Mouse (Mus musculus) 3134 (cell line): Measurements from ENCODE around the gene Bax.

Experiments used
- DNase-seq: peaks from one replicate; pipeline ENCODE4 v3.0.0-alpha.2; 2011; ENCODE audit warnings: low spot score; ENCODE audit not compliant: insufficient read length; ENCODE audit errors: extremely low read depth

Gene Bax

DNA sequence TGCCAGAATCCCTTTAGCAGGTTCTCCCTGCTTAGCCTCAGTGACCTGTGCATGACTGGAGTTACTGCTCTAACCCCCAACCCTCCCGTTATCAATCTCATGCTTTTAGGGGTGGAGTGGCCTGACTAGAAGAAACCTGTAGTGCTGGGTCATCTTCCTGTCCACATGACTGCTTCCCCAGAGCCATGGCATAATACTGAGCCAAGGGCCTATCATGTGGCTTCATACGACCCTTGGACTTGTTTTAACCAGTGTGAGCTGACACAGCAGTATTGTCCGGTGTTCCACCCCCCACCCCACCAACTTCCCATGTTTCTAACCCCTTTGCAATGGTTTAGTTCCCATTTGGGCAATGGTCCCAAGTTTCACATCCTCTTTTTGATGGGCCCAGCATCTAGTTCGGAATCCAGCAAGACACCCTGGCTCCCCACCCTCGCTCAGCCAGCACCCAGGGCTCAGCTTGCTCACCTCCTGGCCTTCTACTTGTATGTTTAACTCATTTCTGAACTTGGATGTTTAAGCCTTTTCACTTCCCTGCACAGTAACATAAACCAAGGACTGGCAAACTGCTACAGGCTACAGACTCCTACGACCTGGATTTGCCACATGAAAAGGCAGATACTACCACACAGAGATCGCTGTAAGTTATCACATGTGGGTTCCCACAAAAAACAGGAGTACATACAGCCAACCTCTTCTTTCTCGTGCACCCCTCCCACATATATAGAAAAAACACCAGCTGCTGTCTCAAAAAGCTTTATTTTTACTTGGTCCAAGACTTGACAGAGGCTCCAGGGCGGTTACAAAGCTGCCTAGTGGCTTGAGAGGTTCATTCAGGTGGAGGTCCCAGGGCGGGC is 9.3 kb downstream of the Bax start:
- DNase-seq = peak; percentile 70

DNA sequence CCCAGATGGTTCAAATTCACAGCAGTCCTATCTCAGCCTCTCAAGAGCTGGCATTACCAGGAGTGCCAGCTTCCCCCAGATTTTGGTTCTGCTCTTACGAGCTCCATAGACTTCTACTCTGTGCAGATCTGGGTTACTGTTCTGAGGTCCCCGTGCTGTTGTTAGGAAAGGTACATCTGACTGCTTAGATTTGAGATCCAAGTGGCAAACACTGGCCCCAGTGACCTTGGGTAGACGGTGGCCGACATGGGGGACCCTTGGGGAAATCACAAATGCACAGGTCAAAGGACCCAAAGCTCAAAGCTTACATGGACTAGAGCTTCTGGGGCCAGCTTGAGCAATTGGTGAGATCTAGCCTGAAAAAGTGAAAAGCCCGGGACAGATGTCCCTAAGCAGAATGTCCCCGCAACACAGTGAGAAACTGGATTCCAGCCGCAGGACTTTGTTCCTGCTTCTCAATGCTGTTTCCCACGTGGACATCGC is 9.9 kb downstream of the Bax start:
- peak; percentile 71 for DNase-seq

DNA sequence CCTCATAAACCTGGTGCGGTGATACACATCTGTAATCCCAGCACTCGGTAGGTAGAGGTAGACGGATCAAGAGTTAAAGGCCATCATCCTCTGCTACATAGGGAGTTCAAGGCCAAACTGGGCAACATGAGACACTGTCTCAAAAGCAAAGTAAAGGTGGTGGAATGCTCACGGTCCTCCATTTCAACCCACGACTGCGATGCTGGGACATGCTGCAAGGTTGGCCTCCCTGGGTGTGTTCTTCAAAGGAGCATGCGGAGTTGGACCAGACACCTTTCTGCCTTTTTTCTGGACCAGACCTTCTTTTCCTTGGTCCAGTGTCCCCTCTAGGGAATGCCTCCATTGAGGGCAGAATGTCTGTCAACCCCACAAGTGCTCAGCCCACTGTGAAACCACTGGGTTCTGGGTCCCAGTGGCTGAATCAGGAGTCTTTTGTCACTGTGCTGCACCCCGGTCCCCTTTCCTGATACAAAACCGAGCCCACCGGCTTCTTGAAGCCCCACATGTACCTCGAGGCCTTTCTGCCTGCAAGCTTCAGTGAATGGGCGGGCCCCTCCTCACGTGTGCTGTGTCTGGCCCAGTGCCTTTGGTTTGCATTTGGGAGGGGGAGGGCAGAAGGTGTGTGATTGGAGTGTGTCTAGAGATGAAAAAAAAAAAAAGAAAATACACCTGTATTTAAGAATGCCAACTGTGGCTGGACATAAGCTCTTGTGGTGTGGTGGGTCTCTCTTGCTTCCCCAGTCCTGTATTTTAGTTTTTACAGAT is 10.6 kb downstream of the Bax start:
- peak; percentile 71 for DNase-seq

DNA sequence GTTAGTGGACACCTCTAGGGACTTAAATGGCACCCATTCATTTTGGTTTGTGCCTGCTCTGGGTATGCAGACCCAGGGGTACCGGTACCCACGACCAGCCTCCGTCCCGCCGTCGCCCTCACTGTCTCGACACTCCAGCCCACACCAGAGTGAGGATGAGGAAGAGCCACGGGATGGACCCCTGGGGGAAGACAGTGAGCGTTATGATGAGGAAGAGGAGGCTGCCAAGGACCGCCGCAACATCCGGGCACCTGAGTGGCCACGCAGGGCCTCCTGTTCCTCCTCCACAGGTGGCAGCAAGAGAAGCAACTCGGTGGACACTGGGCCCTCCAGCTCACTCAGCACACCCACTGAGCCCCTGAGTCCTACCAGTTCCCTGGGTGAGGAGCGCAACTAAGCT is 11.7 kb downstream of the Bax start:
- no peak for DNase-seq

- DNase-seq = peak; percentile 47
Measured at GRCm38 (mm10) chr7:45451344-45451982, 15.2 kb downstream of the Bax start.

DNA sequence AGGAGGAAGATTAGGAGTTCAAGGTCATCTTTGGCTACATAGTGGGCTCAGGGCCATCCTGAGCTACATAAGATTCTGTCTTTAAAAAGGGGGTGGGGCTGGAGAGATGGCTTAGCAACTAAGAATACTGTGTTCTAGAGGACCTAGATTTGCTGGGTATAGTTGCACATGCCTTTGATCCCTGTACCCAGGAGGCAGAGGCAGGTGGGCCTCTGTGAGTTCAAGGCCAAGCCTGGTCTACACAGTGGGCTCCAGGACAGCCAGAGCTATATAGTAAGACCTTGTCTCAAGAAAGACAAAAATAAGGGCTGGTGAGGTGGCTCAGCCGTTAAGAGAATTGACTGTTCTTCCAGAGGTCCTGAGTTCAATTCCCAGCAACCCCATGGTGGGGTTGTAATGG is 16.7 kb downstream of the Bax start:
- DNase-seq = no peak

GRCm38 (mm10) chr7:45447325-45447990 is 19.2 kb downstream of the Bax start:
- no peak for DNase-seq

DNA sequence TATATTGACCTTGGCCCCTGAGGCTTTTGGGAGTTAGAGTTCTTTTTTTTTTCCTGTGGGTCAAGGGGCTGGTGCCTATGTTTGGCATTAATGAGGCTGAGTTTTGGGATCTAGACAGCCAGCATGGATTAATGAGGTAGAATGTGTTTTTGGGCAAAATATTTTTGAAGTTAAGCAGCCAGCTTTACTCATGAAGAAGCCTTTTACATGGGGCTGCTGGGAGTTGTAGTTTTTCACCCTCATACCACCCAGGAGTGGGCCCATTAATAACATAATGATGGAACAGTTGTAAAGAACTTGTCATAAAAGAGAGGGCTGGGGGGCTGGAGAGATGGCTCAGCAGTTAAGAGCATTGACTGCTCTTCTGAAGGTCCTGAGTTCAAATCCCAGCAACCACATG is 20.1 kb downstream of the Bax start:
- DNase-seq = no peak

- DNase-seq = no peak
Measured at GRCm38 (mm10) chr7:45443526-45444420, 22.9 kb downstream of the Bax start.

GRCm38 (mm10) chr7:45437521-45438276 is 29.0 kb downstream of the Bax start, which contains the start of gene Ruvbl2:
Gene Ruvbl2, minus strand, starts transcription at chr7:45438096.
- no peak for DNase-seq

- no peak for DNase-seq
Measured at GRCm38 (mm10) chr7:45437046-45437445, 29.7 kb downstream of the Bax start.

DNA sequence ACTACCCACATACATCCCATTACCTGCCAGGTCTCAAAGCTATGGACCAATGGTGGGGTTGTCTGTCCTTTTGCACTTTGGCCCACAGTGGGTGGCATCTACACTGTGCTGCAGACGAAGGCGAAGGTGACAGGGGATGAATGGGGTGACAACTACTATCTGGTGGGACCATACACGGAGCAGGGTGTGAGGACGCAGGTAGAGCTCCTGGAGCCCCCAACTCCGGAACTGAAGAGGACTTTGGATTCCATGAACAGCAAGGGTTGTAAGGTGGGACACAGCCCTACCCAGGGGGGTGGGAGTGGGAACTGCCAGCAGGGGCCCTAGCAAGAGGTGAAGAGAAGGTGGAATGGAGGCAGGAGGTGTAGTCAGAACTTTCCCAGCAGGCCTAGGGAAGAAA is 30.3 kb downstream of the Bax start:
- DNase-seq = no peak

DNA sequence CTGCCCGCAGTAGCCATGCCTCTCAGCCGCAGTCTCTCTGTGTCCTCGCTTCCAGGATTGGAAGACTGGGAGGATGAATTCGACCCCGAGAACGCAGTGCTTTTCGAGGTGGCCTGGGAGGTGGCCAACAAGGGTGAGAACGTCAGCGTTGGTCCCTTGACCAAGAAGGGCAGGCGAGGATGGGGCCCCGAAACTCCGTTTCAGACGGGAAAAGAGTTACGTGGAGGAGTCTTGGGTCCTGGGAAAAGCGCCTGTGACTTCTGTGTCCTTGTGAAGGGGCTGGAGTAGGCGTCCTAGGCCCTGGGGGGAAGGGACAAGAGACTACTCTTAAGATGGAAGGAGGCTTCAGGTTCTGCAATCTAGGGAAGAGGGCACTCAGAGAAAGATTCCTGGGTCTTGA is 31.7 kb downstream of the Bax start:
- DNase-seq = no peak

GRCm38 (mm10) chr7:45434203-45435015 is 32.3 kb downstream of the Bax start, which contains the start of gene Gys1:
Gene Gys1, plus strand, starts transcription at chr7:45434844.
- DNase-seq = peak; percentile 97

- DNase-seq = no peak
Measured at GRCm38 (mm10) chr7:45433835-45434202, 32.9 kb downstream of the Bax start.

- DNase-seq = no peak
Measured at GRCm38 (mm10) chr7:45426556-45426955, 40.1 kb downstream of the Bax start.

DNA sequence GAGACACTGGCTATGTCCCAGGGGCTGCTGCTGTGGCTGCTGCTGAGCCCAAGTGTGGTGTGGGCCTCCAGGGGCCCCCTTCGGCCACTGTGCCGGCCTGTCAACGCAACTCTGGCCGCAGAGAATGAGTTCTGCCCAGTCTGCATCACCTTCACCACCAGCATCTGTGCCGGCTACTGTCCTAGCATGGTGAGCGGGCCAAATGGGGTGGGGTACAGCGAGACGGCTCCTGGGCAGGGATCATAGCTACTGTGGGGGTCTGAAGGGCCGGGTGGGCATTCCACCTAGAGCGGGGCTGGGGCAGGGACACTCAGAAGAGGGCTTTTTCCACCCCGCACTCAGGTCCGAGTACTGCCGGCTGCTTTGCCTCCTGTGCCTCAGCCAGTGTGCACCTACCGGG is 45.5 kb downstream of the Bax start:
- no peak for DNase-seq

DNA sequence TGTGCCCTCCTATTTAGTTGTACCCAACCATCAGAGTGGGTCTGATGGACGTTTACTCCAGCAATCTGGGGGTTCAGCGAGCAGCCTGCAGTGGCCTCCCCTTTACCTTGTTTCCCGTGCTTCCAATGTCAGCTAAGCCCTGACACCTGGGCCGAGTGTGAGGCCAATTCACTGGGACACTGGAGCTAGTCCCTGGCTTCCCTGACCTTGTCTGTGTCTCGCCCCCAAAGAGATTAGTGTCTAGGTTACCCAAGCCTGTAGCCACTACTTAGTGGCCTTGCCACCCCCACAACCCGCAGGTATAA is 46.1 kb downstream of the Bax start, which contains the start of gene Lhb:
Gene Lhb, plus strand, starts transcription at position 206 of the 305 bp plus-strand sequence.
- DNase-seq = no peak
